Mouse (Mus musculus): Measurements from ENCODE around the gene Kcns1. TPM values are rescaled to one million over a fixed set of nuclear protein-coding genes. Genes with fewer than 3 reads are reported as not detected.

Gene Kcns1
- polyA plus RNA-seq, 1 experiment from 2014 or later = 0.19 TPM

- Histone ChIP-seq H3K9me3 (ENCODE audit: control insufficient read depth, low read length) (no peaks in the 10 kb centered on the region), H3K27me3 (ENCODE audit: control insufficient read depth, insufficient read depth, low read length) (no peaks in the 10 kb centered on the region), H3K36me3 (ENCODE audit: control insufficient read depth, insufficient read depth, low read length) (no peaks in the 10 kb centered on the region; the same call in 1 of the 2 replicates), H3K4me2 (replicated peaks; ENCODE audit: low read depth) (no peak overlapping the region), H3K4me3 (ENCODE audit: low read depth, low read length) (no peak overlapping the region), H3K27ac (replicated peaks) (no peak overlapping the region), H3K4me1 (replicated peaks; ENCODE audit: control insufficient read depth, insufficient read depth) (no peaks in the 10 kb centered on the region), H3K9ac (ENCODE audit: low read length) (no peak overlapping the region)
- no peak for ATAC-seq (ENCODE audit: low FRiP score, low TSS enrichment)
- 82% methylated on average over 2 of the region's 2 CpGs for WGBS
- no peak for DNase-seq (ENCODE audit: low spot score)
- TF ChIP-seq CTCF (IDR thresholded peaks at IDR 0.05; ENCODE audit: low read depth) (no peak), EP300 (optimal IDR thresholded peaks at IDR 0.05) (no peak)
Measured at GRCm38 (mm10) chr2:164127297-164127696, 43.6 kb downstream of the Kcns1 start.

GRCm38 (mm10) chr2:164126533-164126955 is 44.4 kb downstream of the Kcns1 start:
- Histone ChIP-seq H3K4me2 (replicated peaks; ENCODE audit: low read depth) (no peak overlapping the region), H3K36me3 (ENCODE audit: control insufficient read depth, insufficient read depth, low read length) (no peaks in the 10 kb centered on the region; the same call in 1 of the 2 replicates), H3K4me1 (replicated peaks; ENCODE audit: control insufficient read depth, insufficient read depth) (no peaks in the 10 kb centered on the region), H3K9me3 (ENCODE audit: control insufficient read depth, low read length) (no peaks in the 10 kb centered on the region), H3K27ac (replicated peaks) (no peak overlapping the region), H3K4me3 (ENCODE audit: low read depth, low read length) (no peak overlapping the region), H3K27me3 (ENCODE audit: control insufficient read depth, insufficient read depth, low read length) (no peaks in the 10 kb centered on the region), H3K9ac (ENCODE audit: low read length) (no peak overlapping the region)
- WGBS = 71% methylated on average over 13 of the region's 13 CpGs
- DNase-seq (ENCODE audit: low spot score) (peak; percentile 34), ATAC-seq (ENCODE audit: low FRiP score, low TSS enrichment) (no peak)
- TF ChIP-seq EP300 (optimal IDR thresholded peaks at IDR 0.05) (no peak), CTCF (IDR thresholded peaks at IDR 0.05; ENCODE audit: low read depth) (peak; percentile 69)

- no peak for ATAC-seq (ENCODE audit: low FRiP score, low TSS enrichment)
- Histone ChIP-seq H3K27ac (replicated peaks) (no peak overlapping the region), H3K9me3 (ENCODE audit: control insufficient read depth, low read length) (no peaks in the 10 kb centered on the region), H3K4me3 (ENCODE audit: low read depth, low read length) (no peak overlapping the region), H3K27me3 (ENCODE audit: control insufficient read depth, insufficient read depth, low read length) (no peaks in the 10 kb centered on the region), H3K36me3 (ENCODE audit: control insufficient read depth, insufficient read depth, low read length) (peaks cover 3% of the 10 kb centered on the region; the same call in 1 of the 2 replicates), H3K9ac (ENCODE audit: low read length) (no peak overlapping the region), H3K4me2 (replicated peaks; ENCODE audit: low read depth) (no peak overlapping the region), H3K4me1 (replicated peaks; ENCODE audit: control insufficient read depth, insufficient read depth) (no peaks in the 10 kb centered on the region)
- no peak for DNase-seq (ENCODE audit: low spot score)
- TF ChIP-seq EP300 (optimal IDR thresholded peaks at IDR 0.05) (no peak), CTCF (IDR thresholded peaks at IDR 0.05; ENCODE audit: low read depth) (0 out of 2 replicates have a peak, but pooled peaks have one; percentile 10)
- WGBS = 76% methylated on average over 5 of the region's 5 CpGs
Measured at GRCm38 (mm10) chr2:164123169-164123766, 47.6 kb downstream of the Kcns1 start.

- no peak overlapping the region for H3K9ac ChIP-seq (ENCODE audit: low read length)
- H3K4me3 ChIP-seq (ENCODE audit: low read depth, low read length) = no peak overlapping the region
- no peak overlapping the region for H3K27ac ChIP-seq (replicated peaks)
- WGBS = 84% methylated on average over 6 of the region's 6 CpGs
- peaks cover 6% of the 10 kb centered on the region; the same call in 1 of the 2 replicates for H3K36me3 ChIP-seq (ENCODE audit: control insufficient read depth, insufficient read depth, low read length)
- H3K9me3 ChIP-seq (ENCODE audit: control insufficient read depth, low read length) = no peaks in the 10 kb centered on the region
- no peak overlapping the region for H3K4me2 ChIP-seq (replicated peaks; ENCODE audit: low read depth)
- TF ChIP-seq CTCF (IDR thresholded peaks at IDR 0.05; ENCODE audit: low read depth) = no peak
- no peak for TF ChIP-seq EP300 (optimal IDR thresholded peaks at IDR 0.05)
- ATAC-seq (ENCODE audit: low FRiP score, low TSS enrichment) (no peak), DNase-seq (ENCODE audit: low spot score) (no peak)
- no peaks in the 10 kb centered on the region for H3K27me3 ChIP-seq (ENCODE audit: control insufficient read depth, insufficient read depth, low read length)
- no peaks in the 10 kb centered on the region for H3K4me1 ChIP-seq (replicated peaks; ENCODE audit: control insufficient read depth, insufficient read depth)
Measured at GRCm38 (mm10) chr2:164119503-164119902, 51.4 kb downstream of the Kcns1 start.

GRCm38 (mm10) chr2:164115531-164115930 is 55.4 kb downstream of the Kcns1 start:
- Histone ChIP-seq H3K4me3 (ENCODE audit: low read depth, low read length) (no peak overlapping the region), H3K9me3 (ENCODE audit: control insufficient read depth, low read length) (no peaks in the 10 kb centered on the region), H3K27me3 (ENCODE audit: control insufficient read depth, insufficient read depth, low read length) (no peaks in the 10 kb centered on the region), H3K36me3 (ENCODE audit: control insufficient read depth, insufficient read depth, low read length) (peaks cover 6% of the 10 kb centered on the region; the same call in 1 of the 2 replicates), H3K4me1 (replicated peaks; ENCODE audit: control insufficient read depth, insufficient read depth) (no peaks in the 10 kb centered on the region), H3K9ac (ENCODE audit: low read length) (no peak overlapping the region), H3K27ac (replicated peaks) (no peak overlapping the region), H3K4me2 (replicated peaks; ENCODE audit: low read depth) (no peak overlapping the region)
- DNase-seq (ENCODE audit: low spot score) = no peak
- no peak for ATAC-seq (ENCODE audit: low FRiP score, low TSS enrichment)
- 87% methylated on average over 10 of the region's 10 CpGs for whole genome bisulfite sequencing
- TF ChIP-seq EP300 (optimal IDR thresholded peaks at IDR 0.05) (no peak), CTCF (IDR thresholded peaks at IDR 0.05; ENCODE audit: low read depth) (no peak)

- no peak for TF ChIP-seq EP300 (optimal IDR thresholded peaks at IDR 0.05)
- no peak for TF ChIP-seq CTCF (IDR thresholded peaks at IDR 0.05; ENCODE audit: low read depth)
- Histone ChIP-seq H3K4me3 (ENCODE audit: low read depth, low read length) (no peak overlapping the region), H3K27ac (replicated peaks) (no peak overlapping the region), H3K4me1 (replicated peaks; ENCODE audit: control insufficient read depth, insufficient read depth) (no peaks in the 10 kb centered on the region), H3K36me3 (ENCODE audit: control insufficient read depth, insufficient read depth, low read length) (peaks cover 5% of the 10 kb centered on the region; the same call in 1 of the 2 replicates), H3K9me3 (ENCODE audit: control insufficient read depth, low read length) (no peaks in the 10 kb centered on the region), H3K9ac (ENCODE audit: low read length) (no peak overlapping the region), H3K27me3 (ENCODE audit: control insufficient read depth, insufficient read depth, low read length) (no peaks in the 10 kb centered on the region), H3K4me2 (replicated peaks; ENCODE audit: low read depth) (no peak overlapping the region)
- DNase-seq (ENCODE audit: low spot score) (no peak), ATAC-seq (ENCODE audit: low FRiP score, low TSS enrichment) (no peak)
- 87% methylated on average over 6 of the region's 6 CpGs for WGBS
Measured at GRCm38 (mm10) chr2:164114051-164114450, 56.9 kb downstream of the Kcns1 start.

Other genes starting within 250 kb of the Kcns1 start
- gene Ywhab, start 176.2 kb downstream of the Kcns1 start, polyA plus RNA-seq (2015; fragmentation: Nextera tagmentation; extraction: Ambion mirVana) = 186 and 189 TPM in 2 replicates
- 0.67 and 0.85 TPM in 2 replicates for gene Pabpc1l, start 145.7 kb downstream of the Kcns1 start, polyA plus RNA-seq (2015; fragmentation: Nextera tagmentation; extraction: Ambion mirVana)
- 11.9 and 13.6 TPM in 2 replicates for gene Stk4, start 100.8 kb downstream of the Kcns1 start, polyA plus RNA-seq (2015; fragmentation: Nextera tagmentation; extraction: Ambion mirVana)
- gene Tomm34, start 99.9 kb downstream of the Kcns1 start, polyA plus RNA-seq (2015; fragmentation: Nextera tagmentation; extraction: Ambion mirVana) = 20.5 and 22.4 TPM in 2 replicates
- 63.2 and 68.6 TPM in 2 replicates for gene Wfdc5, start 11.6 kb upstream of the Kcns1 start, polyA plus RNA-seq (2015; fragmentation: Nextera tagmentation; extraction: Ambion mirVana)
- 2.4 and 2.5 TPM in 2 replicates for gene Wfdc12, start 19.5 kb upstream of the Kcns1 start, polyA plus RNA-seq (2015; fragmentation: Nextera tagmentation; extraction: Ambion mirVana)
- gene Wfdc15a, start 29.0 kb upstream of the Kcns1 start, polyA plus RNA-seq (2015; fragmentation: Nextera tagmentation; extraction: Ambion mirVana) = 0.23 and 0.29 TPM in 2 replicates
- gene Wfdc15b, start 50.5 kb upstream of the Kcns1 start, polyA plus RNA-seq (2015; fragmentation: Nextera tagmentation; extraction: Ambion mirVana) = 16.2 and 20.4 TPM in 2 replicates
- gene Svs2, start 67.4 kb upstream of the Kcns1 start, polyA plus RNA-seq (2015; fragmentation: Nextera tagmentation; extraction: Ambion mirVana) = not detected in 2 replicates
- not detected in 2 replicates for gene Svs3b, start 85.5 kb upstream of the Kcns1 start, polyA plus RNA-seq (2015; fragmentation: Nextera tagmentation; extraction: Ambion mirVana)
- gene Svs4, start 107.3 kb upstream of the Kcns1 start, polyA plus RNA-seq (2015; fragmentation: Nextera tagmentation; extraction: Ambion mirVana) = not detected in 2 replicates
- not detected in 2 replicates for gene Svs3a, start 118.2 kb upstream of the Kcns1 start, polyA plus RNA-seq (2015; fragmentation: Nextera tagmentation; extraction: Ambion mirVana)
- gene Svs6, start 145.6 kb upstream of the Kcns1 start, polyA plus RNA-seq (2015; fragmentation: Nextera tagmentation; extraction: Ambion mirVana) = not detected in 2 replicates
- gene Svs5, start 161.6 kb upstream of the Kcns1 start, polyA plus RNA-seq (2015; fragmentation: Nextera tagmentation; extraction: Ambion mirVana) = not detected in 2 replicates
- gene Slpi, start 218.0 kb upstream of the Kcns1 start, polyA plus RNA-seq (2015; fragmentation: Nextera tagmentation; extraction: Ambion mirVana) = 4,305 and 4,348 TPM in 2 replicates
- 0.32 and 0.36 TPM in 2 replicates for gene Rbpjl, start 232.0 kb upstream of the Kcns1 start, polyA plus RNA-seq (2015; fragmentation: Nextera tagmentation; extraction: Ambion mirVana)
- gene Matn4, start 234.0 kb upstream of the Kcns1 start, polyA plus RNA-seq (2015; fragmentation: Nextera tagmentation; extraction: Ambion mirVana) = 2.0 and 3.1 TPM in 2 replicates

All from stomach, postnatal 0 days (tissue).